Mouse (Mus musculus) neural tube, embryonic 12.5 days (tissue): ENCODE results near the gene Dhps. TPM values are rescaled to one million over a fixed set of nuclear protein-coding genes. Genes with fewer than 3 reads are reported as not detected.

Experiments used
- ATAC-seq: fragments of 200-750 bp; cut with Nextera tagmentation; 2 replicates; pipeline ENCODE4 v1.8.0; 2017; ENCODE audit warnings: low read depth, mild to moderate bottlenecking, moderate TSS enrichment, moderate library complexity; ENCODE audit not compliant: low FRiP score
- H3K27ac ChIP-seq: fragments of 300-500 bp; sonication (generic); 2 replicates; pipeline ENCODE4 v1.5.1; 2016
- H3K27me3 ChIP-seq: fragments of 300-500 bp; sonication (generic); replicated peaks from 2 replicates; pipeline ENCODE4 v1.6.1; 2016; ENCODE audit warnings: mild to moderate bottlenecking
- H3K36me3 ChIP-seq: fragments of 300-500 bp; sonication (generic); 2 replicates; pipeline ENCODE4 v1.6.1; 2016; ENCODE audit warnings: mild to moderate bottlenecking
- H3K4me1 ChIP-seq: fragments of 300-500 bp; sonication (generic); 2 replicates; pipeline ENCODE4 v1.6.1; 2016
- H3K4me2 ChIP-seq: fragments of 300-500 bp; sonication (generic); replicated peaks from 2 replicates; pipeline ENCODE4 v1.6.1; 2016; ENCODE audit warnings: mild to moderate bottlenecking
- H3K4me3 ChIP-seq: fragments of 300-500 bp; sonication (generic); 2 replicates; pipeline ENCODE4 v1.5.1; 2016
- H3K9ac ChIP-seq: fragments of 300-500 bp; sonication (generic); 2 replicates; pipeline ENCODE4 v1.6.1; 2016; ENCODE audit warnings: mild to moderate bottlenecking
- H3K9me3 ChIP-seq: fragments of 300-500 bp; sonication (generic); 2 replicates; pipeline ENCODE4 v1.6.1; 2016; ENCODE audit warnings: mild to moderate bottlenecking
- WGBS: fragments of 180-500 bp; shearing (Covaris S2); methylation state at CpG from one replicate; pipeline ENCODE4 v1.1.7; 2016; 5-methylcytosine and 5-hydroxymethylcytosine counted together
- polyA plus RNA-seq: library from polyadenylated mRNA; unstranded; fragments of >200 nt; fragmentation: Nextera tagmentation; extraction: Ambion mirVana; gene quantifications from 2 replicates; pipeline ENCODE4 v1.2.1, GENCODE M21; 2016

Dhps gene
- polyA plus RNA-seq: 76.3 and 87.4 TPM in 2 replicates

DNA sequence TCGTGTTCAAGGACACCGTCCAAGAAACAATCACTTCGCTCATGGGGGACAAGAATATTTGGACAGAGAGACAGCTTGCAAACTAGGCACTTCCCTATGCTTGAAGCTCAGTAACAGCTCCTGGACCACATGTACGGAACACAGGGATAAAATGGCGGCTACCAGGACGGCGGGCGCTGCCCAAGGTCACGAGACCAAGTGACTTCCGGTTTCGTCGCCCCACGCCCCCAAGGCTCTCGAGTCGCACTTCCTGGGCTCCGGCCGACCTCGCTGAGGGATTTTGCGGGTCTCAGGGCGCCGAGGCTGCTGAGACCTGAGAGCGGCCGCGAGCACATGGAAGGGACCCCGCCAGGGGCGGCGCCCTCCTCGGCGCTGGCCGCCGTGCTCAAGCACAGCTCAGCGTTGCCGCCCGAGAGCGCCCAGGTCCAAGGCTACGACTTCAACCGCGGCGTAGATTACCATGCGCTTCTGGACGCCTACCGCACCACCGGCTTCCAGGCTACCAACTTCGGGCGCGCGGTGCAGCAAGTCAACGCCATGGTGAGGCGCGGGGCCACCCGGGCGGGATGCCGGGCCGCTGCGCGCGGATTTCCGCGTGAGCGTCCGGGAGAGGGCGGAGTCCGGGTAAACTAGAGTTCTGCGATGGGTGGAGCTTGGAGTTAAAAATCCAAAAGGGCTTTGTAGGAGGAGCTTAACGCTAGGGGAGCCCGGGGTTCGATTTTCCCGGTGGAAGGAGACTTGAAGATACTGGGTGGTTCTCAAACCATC lies at the start of gene Dhps:
TSS of gene Dhps (plus strand) at position 244 of the 768 bp plus-strand sequence.
- Histone ChIP-seq H3K36me3 (peaks cover 43% of the 10 kb centered on the region), H3K9me3 (no peaks in the 10 kb centered on the region), H3K4me1 (peaks cover 15% of the 10 kb centered on the region; the same call in 1 of the 2 replicates), H3K4me2 (peak within 1 kb of the TSS; percentile 70), H3K27ac (peak within 1 kb of the TSS; percentile 90), H3K9ac (peak within 1 kb of the TSS; percentile 79), H3K4me3 (peak within 1 kb of the TSS; percentile 90), H3K27me3 (no peaks in the 10 kb centered on the region)
- under 1% methylated on average over 68 of the region's 68 CpGs for WGBS
- ATAC-seq: peak; percentile 91

DNA sequence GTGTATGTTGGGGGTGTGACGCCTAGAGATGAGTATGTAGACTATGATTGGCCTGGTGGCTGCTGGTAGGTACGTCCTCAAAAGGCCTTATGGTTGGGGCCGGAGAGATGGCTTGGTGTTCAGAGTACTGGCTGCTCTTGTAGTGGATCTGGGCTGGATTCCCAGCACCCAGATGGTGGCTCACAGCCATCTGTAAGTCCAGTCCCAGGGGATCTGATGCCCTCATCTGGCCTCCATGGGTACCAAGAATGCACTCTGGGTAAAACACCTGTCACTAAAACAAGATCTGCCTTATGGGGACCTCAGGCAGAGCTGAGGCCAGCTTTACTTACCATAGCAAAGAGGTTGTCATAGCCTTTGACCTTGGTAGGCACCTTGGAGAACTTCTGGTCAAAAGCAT lies 47.7 kb upstream of the Dhps start:
- Histone ChIP-seq H3K27ac (no peak overlapping the region), H3K36me3 (peaks cover 50% of the 10 kb centered on the region), H3K27me3 (no peaks in the 10 kb centered on the region), H3K9ac (no peak overlapping the region), H3K4me2 (peak overlapping the region; percentile 98), H3K4me1 (peaks cover 34% of the 10 kb centered on the region), H3K9me3 (no peaks in the 10 kb centered on the region), H3K4me3 (0 out of 2 replicates have a peak overlapping the region, but pooled peaks have one; percentile 76)
- WGBS: 90% methylated on average over 3 of the region's 3 CpGs
- ATAC-seq: no peak

DNA sequence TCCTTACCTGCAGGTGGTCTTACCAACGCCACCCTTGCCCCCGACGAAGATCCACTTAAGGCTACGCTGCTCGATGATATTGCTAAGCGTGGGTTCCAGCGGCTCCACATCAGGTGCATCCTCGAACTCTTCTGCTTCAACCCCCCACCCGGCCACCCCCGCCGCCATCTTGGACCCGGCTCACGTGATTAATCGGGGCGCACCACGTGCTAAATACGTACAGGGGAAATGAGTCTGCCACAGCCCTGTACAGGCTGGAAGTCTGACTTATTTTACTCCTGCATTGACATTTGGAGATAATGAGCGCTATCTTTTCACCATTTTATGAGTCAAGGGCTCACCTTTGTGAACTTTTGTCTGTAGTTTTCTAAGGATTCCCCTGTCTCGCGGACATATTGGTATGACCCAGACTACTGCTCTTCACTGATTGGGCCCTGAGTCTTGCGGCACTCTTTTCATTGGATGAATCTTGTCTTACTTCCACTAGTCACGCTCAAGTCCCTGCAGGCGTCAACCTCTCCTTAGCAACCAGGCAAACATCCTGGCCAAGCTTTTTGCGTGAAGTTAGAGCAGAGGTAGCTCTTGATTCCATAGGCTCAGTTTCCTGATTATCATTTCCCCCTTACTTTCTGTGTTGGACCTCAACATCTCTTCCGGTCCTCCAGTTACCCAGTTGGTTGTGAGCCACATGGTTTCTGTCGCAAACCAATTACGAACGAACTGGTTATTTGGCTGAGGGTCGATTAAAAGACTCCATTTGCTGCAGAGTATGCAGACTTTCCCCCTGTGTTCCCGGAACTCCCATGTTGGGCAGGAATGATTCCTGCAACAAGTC lies 46.2 kb upstream of the Dhps start, which contains the start of gene Asna1:
TSS of gene Asna1 (minus strand) at position 184 of the 835 bp plus-strand sequence.
- H3K27ac ChIP-seq: no peak within 1 kb of the TSS
- WGBS: 7% methylated on average over 30 of the region's 30 CpGs
- peak within 1 kb of the TSS; percentile 77 for H3K9ac ChIP-seq
- H3K4me1 ChIP-seq: peaks cover 38% of the 10 kb centered on the region
- ATAC-seq: peak; percentile 90
- peak within 1 kb of the TSS; percentile 98 for H3K4me2 ChIP-seq
- H3K27me3 ChIP-seq: no peaks in the 10 kb centered on the region
- H3K36me3 ChIP-seq: peaks cover 48% of the 10 kb centered on the region
- H3K4me3 ChIP-seq: peak within 1 kb of the TSS; percentile 76
- H3K9me3 ChIP-seq: no peaks in the 10 kb centered on the region

DNA sequence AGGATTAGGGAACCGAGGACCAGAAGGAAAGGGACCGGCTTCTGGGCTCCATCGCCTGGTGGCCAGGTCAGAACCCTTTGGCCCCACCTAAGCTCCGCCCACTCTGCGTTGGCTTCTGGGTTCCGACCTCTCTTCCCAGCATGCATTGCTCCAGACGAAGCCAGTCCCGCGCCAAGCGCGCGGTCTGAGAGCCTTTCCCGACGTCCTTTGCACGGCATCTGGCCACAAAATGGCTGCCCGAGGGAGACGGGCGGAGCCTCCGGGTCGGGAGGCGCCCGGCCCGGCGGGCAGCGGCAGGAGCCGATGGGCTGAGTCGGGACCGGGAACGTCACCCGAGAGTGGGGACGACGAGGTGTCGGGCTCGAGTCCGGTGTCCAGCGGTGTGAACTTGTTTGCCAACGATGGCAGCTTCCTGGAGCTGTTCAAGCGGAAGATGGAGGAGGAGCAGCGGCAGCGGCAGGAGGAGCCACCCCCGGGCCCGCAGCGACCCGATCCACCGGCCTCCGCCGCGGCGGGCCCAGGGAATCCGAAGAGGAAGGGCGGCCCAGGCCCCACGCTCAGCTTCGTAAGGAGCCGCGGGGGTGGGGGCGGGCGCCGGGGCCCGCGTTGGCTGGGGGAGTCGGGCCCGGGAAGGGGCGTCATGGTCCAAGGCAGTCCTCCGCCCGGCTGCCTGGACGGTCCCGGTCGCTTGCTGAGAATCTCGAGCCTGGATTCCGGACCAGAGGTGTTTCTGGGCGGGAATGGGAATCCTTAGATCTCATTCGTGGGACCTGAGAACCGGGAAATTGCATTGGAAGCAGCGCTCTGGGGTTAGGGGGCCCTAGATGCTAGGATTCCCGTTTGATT lies 44.7 kb upstream of the Dhps start, which contains the start of gene Trir:
TSS of gene Trir (plus strand) at position 154 of the 846 bp plus-strand sequence.
- Histone ChIP-seq H3K4me2 (peak within 1 kb of the TSS; percentile 98), H3K4me1 (peaks cover 38% of the 10 kb centered on the region)
- WGBS: under 1% methylated on average over 75 of the region's 75 CpGs

DNA sequence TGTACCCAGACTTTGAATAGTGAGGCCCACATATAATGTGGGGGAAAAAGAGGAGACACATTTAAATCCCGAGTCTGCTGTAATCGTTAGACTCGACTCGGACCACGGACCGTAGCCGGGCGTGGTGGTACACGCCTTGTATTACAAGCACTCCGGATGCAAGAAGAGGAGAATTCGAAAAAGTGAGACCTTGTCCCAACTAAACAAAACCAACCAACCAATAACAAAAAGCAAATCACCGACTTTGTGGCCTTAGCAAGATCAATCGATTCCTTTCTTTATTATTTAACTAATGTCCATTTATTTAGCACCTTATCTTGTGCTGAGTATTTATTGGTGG lies 44.1 kb upstream of the Dhps start:
- Histone ChIP-seq H3K9me3 (no peaks in the 10 kb centered on the region), H3K27me3 (no peaks in the 10 kb centered on the region), H3K27ac (peak overlapping the region; percentile 50; the same call in 1 of the 2 replicates), H3K4me2 (peak overlapping the region; percentile 98), H3K4me3 (peak overlapping the region; percentile 100), H3K36me3 (peaks cover 47% of the 10 kb centered on the region), H3K9ac (peak overlapping the region; percentile 99), H3K4me1 (peaks cover 38% of the 10 kb centered on the region)
- under 1% methylated on average over 13 of the region's 13 CpGs for WGBS
- no peak for ATAC-seq

More for the DNA sequence above, 44.7 kb upstream of the Dhps start, which contains the start of gene Trir:
- Histone ChIP-seq H3K9ac (peak within 1 kb of the TSS; percentile 99), H3K27ac (peak within 1 kb of the TSS; percentile 50; the same call in 1 of the 2 replicates), H3K27me3 (no peaks in the 10 kb centered on the region), H3K36me3 (peaks cover 48% of the 10 kb centered on the region), H3K9me3 (no peaks in the 10 kb centered on the region), H3K4me3 (peak within 1 kb of the TSS; percentile 100)
- peak; percentile 75 for ATAC-seq

DNA sequence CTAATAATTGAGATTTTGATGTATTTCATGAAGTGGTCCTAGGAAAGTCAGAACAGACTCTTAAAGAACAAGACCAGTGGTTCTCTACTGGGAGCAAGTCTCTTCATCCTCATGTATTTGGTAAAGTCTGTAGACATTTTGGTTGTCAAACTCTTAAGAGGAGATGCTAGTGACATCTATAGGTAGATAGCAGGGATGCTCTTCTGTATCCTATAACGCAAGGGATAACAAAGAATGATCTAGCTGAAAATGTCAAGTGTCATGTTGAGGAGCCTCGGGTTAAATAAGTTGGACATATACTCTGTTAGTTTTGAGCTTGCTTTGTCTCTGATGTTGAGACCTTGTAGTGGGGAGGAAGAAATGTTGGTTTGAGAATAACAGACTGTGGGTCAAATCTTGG lies 43.6 kb upstream of the Dhps start:
- H3K27me3 ChIP-seq: no peaks in the 10 kb centered on the region
- ATAC-seq: no peak
- no peak overlapping the region for H3K27ac ChIP-seq
- H3K4me3 ChIP-seq: peak overlapping the region; percentile 100
- H3K9me3 ChIP-seq: no peaks in the 10 kb centered on the region
- peak overlapping the region; percentile 98 for H3K4me2 ChIP-seq
- H3K4me1 ChIP-seq: peaks cover 38% of the 10 kb centered on the region
- WGBS: 39% methylated on average over 2 of the region's 2 CpGs
- peak overlapping the region; percentile 99 for H3K9ac ChIP-seq
- H3K36me3 ChIP-seq: peaks cover 47% of the 10 kb centered on the region

DNA sequence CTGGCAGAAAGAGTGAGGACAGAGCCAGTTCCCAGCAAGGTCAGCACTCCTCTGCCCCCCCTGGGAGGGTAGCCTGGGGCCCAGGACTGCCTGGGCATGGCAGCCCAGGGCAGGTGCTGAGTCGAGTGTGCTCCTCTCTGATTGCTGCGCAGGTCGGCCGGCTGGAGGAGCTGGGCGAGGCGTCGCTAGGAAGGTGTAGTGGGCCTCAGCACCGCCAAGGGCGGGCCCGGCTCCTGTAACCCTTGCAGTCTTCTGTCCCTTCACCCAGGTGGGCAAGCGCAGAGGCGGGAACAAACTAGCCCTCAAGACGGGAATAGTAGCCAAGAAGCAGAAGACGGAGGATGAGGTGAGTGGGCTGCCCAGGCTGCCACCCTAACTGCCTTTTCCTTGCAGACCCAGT lies 42.3 kb upstream of the Dhps start:
- Histone ChIP-seq H3K4me1 (peaks cover 31% of the 10 kb centered on the region), H3K4me2 (peak overlapping the region; percentile 98; the same call in 1 of the 2 replicates), H3K36me3 (peaks cover 46% of the 10 kb centered on the region), H3K4me3 (no peak overlapping the region), H3K27ac (no peak overlapping the region), H3K9ac (0 out of 2 replicates have a peak overlapping the region, but pooled peaks have one; percentile 3), H3K27me3 (no peaks in the 10 kb centered on the region), H3K9me3 (no peaks in the 10 kb centered on the region)
- no peak for ATAC-seq
- WGBS: 89% methylated on average over 14 of the region's 14 CpGs

DNA sequence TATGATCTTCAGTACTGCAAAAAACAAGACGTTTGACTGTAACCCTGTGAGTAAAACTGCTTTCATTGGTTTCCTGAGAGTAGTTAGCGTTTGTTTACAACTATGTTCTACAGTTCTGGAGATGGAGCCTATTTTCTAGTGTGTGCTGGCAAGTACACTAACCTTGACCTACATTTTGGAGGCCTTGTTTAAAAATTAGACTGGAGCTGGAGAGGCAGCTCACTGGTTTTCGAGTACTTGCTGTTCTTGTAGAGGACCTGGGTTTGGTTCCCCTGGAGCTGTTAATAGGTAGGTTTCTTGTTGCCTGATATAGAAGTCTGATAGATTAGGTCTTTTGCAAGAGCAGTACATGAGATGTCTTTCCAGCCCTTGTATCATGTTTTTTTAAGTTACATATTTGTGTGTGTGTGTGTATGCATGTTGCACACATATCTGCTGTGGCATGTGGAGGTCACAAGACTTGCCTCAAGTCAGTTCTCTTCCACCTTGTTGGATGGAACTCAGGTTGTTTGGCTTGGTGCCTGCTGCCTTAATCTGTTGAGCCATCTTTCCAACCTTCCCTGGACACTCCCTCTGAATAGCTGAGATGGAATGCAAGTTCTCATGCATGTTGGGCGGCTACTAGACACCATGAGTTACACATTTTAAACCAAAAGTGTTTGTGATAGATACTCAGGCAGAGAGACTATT lies 38.8 kb upstream of the Dhps start:
- WGBS: 88% methylated on average over 4 of the region's 4 CpGs
- H3K36me3 ChIP-seq: peaks cover 46% of the 10 kb centered on the region
- ATAC-seq: no peak
- no peaks in the 10 kb centered on the region for H3K9me3 ChIP-seq
- H3K27ac ChIP-seq: no peak overlapping the region
- no peak overlapping the region for H3K4me2 ChIP-seq
- H3K27me3 ChIP-seq: no peaks in the 10 kb centered on the region
- no peak overlapping the region for H3K9ac ChIP-seq
- no peak overlapping the region for H3K4me3 ChIP-seq
- H3K4me1 ChIP-seq: peaks cover 30% of the 10 kb centered on the region

DNA sequence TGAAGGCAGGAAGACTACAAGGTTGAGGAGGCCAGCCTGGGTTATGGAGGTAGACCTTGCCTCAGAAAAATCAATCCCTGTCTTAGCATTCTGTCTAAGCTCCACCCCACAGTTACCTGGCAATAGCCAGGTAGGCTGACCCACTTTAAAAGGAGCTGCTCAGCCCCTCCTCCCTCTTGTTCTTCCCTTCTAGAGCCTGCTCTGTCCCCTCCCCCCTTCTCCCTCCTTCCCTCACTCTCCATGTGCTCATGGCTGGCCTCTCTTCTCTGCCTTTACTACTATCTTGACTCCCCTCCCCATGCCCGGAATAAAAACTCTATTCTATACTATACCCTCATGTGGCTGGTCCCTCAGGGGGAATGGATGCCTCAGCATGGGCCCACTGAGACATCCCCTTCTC lies 37.7 kb upstream of the Dhps start:
- Histone ChIP-seq H3K27me3 (no peaks in the 10 kb centered on the region), H3K36me3 (peaks cover 46% of the 10 kb centered on the region), H3K27ac (no peak overlapping the region), H3K4me2 (no peak overlapping the region), H3K9me3 (no peaks in the 10 kb centered on the region), H3K9ac (no peak overlapping the region), H3K4me1 (peaks cover 30% of the 10 kb centered on the region), H3K4me3 (no peak overlapping the region)
- 60% methylated on average over 1 of the region's 1 CpGs for WGBS
- ATAC-seq: no peak

DNA sequence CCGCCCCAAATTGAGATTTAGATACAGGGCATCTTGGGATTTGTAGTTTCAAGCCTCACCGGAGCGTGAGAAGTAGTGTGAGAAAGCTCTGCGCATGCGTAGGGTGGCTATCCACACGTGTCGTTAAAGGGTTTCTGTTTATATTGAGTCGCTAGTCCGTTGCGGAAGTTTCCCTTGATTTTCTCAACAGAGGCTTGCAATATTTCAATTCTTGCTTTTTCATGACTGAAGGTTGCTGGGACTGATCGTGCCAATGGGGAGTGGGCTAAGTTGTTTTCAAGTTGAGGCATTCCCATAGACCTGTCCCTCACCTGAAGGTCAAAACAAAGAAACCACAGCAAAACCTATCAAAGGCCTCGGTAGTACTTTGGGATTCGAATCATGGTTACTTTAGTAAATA lies 36.8 kb upstream of the Dhps start:
- H3K4me2 ChIP-seq: peak overlapping the region; percentile 84
- peaks cover 30% of the 10 kb centered on the region for H3K4me1 ChIP-seq
- H3K9ac ChIP-seq: no peak overlapping the region
- 5% methylated on average over 13 of the region's 13 CpGs for WGBS
- no peak for ATAC-seq
- no peaks in the 10 kb centered on the region for H3K27me3 ChIP-seq
- no peaks in the 10 kb centered on the region for H3K9me3 ChIP-seq
- no peak overlapping the region for H3K27ac ChIP-seq
- peak overlapping the region; percentile 89; the same call in 1 of the 2 replicates for H3K4me3 ChIP-seq
- peaks cover 39% of the 10 kb centered on the region for H3K36me3 ChIP-seq

DNA sequence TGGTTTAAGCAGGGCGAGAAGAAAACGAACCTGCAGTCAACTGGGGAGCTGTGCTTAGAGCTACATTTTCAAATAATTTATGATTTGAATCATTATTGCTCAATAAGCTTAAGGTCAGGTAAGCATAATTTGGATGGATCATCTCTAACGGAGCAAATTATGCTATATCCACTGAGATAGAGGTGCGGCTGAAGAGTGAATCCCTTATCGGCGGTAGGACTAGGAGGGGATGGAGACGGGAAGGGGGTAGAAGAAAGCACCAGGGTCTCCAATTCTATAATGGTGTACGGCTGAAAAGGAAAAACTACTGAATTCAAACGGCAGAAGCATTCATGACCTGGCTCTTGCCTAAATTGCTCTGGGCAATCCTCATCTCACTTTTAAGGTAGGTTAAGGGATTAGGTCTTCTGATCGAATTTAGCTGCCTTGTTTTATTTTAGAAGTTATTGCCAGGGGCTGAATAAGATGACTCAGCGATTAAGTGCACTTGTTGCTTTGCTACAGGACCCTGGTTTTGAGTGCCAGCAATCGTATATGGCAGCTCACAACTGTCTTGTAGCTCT lies 36.3 kb upstream of the Dhps start:
- Histone ChIP-seq H3K27ac (no peak overlapping the region), H3K9me3 (no peaks in the 10 kb centered on the region), H3K4me3 (peak overlapping the region; percentile 89), H3K27me3 (no peaks in the 10 kb centered on the region), H3K36me3 (peaks cover 37% of the 10 kb centered on the region), H3K4me1 (peaks cover 30% of the 10 kb centered on the region), H3K4me2 (peak overlapping the region; percentile 84), H3K9ac (peak overlapping the region; percentile 69; the same call in 1 of the 2 replicates)
- WGBS: 8% methylated on average over 12 of the region's 12 CpGs
- ATAC-seq: no peak
